Mouse (Mus musculus) skeletal muscle tissue, postnatal 0 days (tissue): ENCODE results near the gene Gm10100. TPM values are rescaled to one million over a fixed set of nuclear protein-coding genes. Genes with fewer than 3 reads are reported as not detected.

Experiments
- polyA plus RNA-seq: library from polyadenylated mRNA; unstranded; fragments of >200 nt; fragmentation: Nextera tagmentation; extraction: Ambion mirVana; gene quantifications from 2 replicates; pipeline ENCODE4 v1.2.1, GENCODE M21; 2015

Gm10100 gene
- polyA plus RNA-seq: not detected in 2 replicates

GRCm38 (mm10) chr10:77726186-77726585, at the start of gene Gm10100:
Gene Gm10100 (plus strand): TSS chr10:77726486.

GRCm38 (mm10) chr10:77685895-77686664, 40.2 kb upstream of the Gm10100 start, which contains the start of gene Tspear:
Gene Tspear (plus strand): TSS chr10:77686569.

GRCm38 (mm10) chr10:77690356-77690807, 35.9 kb upstream of the Gm10100 start, which contains the start of gene Gm19402:
Gene Gm19402 (minus strand): TSS chr10:77690757.

GRCm38 (mm10) chr10:77697133-77697532, 29.2 kb upstream of the Gm10100 start, which contains the start of gene Gm9508:
Gene Gm9508 (minus strand): TSS chr10:77697233.

GRCm38 (mm10) chr10:77706326-77706725, 20.0 kb upstream of the Gm10100 start, which contains the start of gene Gm10272:
Gene Gm10272 (plus strand): TSS chr10:77706626.

GRCm38 (mm10) chr10:77711157-77711556, 15.1 kb upstream of the Gm10100 start, which contains the start of gene Gm10024:
Gene Gm10024 (plus strand): TSS chr10:77711457.

GRCm38 (mm10) chr10:77715507-77715906, 10.8 kb upstream of the Gm10100 start, which contains the start of gene Gm10142:
Gene Gm10142 (plus strand): TSS chr10:77715807.

GRCm38 (mm10) chr10:77720299-77720698, 6.0 kb upstream of the Gm10100 start, which contains the start of gene Krtap12-1:
Gene Krtap12-1 (plus strand): TSS chr10:77720599.

GRCm38 (mm10) chr10:77741924-77742688, 15.8 kb downstream of the Gm10100 start, which contains the start of gene Gm18596:
Gene Gm18596 (minus strand): TSS chr10:77742638.

GRCm38 (mm10) chr10:77751254-77751653, 25.0 kb downstream of the Gm10100 start, which contains the start of gene Gm9736:
Gene Gm9736 (minus strand): TSS chr10:77751354.

GRCm38 (mm10) chr10:77759582-77759981, 33.3 kb downstream of the Gm10100 start, which contains the start of gene Gm3233:
Gene Gm3233 (minus strand): TSS chr10:77759682.

GRCm38 (mm10) chr10:77771225-77771624, 44.9 kb downstream of the Gm10100 start, which contains the start of gene Gm3238:
Gene Gm3238 (minus strand): TSS chr10:77771325.

Other genes starting within 250 kb of the Gm10100 start
- 13.1 and 15.7 TPM in 2 replicates for gene Fam207a, start 210.7 kb upstream of the Gm10100 start, polyA plus RNA-seq
- 1.6 and 1.8 TPM in 2 replicates for gene Itgb2, start 196.2 kb upstream of the Gm10100 start, polyA plus RNA-seq
- gene Pttg1ip, start 144.8 kb upstream of the Gm10100 start, polyA plus RNA-seq: 79.3 and 92.3 TPM in 2 replicates
- gene Sumo3, start 120.4 kb upstream of the Gm10100 start, polyA plus RNA-seq: 133 and 146 TPM in 2 replicates
- 5.2 and 11.3 TPM in 2 replicates for gene Gm49325, start 120.3 kb upstream of the Gm10100 start, polyA plus RNA-seq
- gene Ube2g2, start 104.2 kb upstream of the Gm10100 start, polyA plus RNA-seq: 112 and 114 TPM in 2 replicates
- gene Tspear, start 39.9 kb upstream of the Gm10100 start, polyA plus RNA-seq: 0.07 TPM in 1 of 2 replicates, not detected in the other
- not detected in 2 replicates for gene Gm19402, start 35.7 kb upstream of the Gm10100 start, polyA plus RNA-seq
- gene Gm9508, start 29.3 kb upstream of the Gm10100 start, polyA plus RNA-seq: not detected in 2 replicates
- gene Gm10272, start 19.9 kb upstream of the Gm10100 start, polyA plus RNA-seq: not detected in 2 replicates
- gene Gm10024, start 15.0 kb upstream of the Gm10100 start, polyA plus RNA-seq: not detected in 2 replicates
- not detected in 2 replicates for gene Gm10142, start 10.7 kb upstream of the Gm10100 start, polyA plus RNA-seq
- gene Krtap12-1, start 5.9 kb upstream of the Gm10100 start, polyA plus RNA-seq: not detected in 2 replicates
- gene Gm18596, start 16.2 kb downstream of the Gm10100 start, polyA plus RNA-seq: not detected in 2 replicates
- gene Gm9736, start 24.9 kb downstream of the Gm10100 start, polyA plus RNA-seq: not detected in 2 replicates
- gene Gm3233, start 33.2 kb downstream of the Gm10100 start, polyA plus RNA-seq: not detected in 2 replicates
- gene Gm3238, start 44.8 kb downstream of the Gm10100 start, polyA plus RNA-seq: not detected in 2 replicates
- not detected in 2 replicates for gene Gm7138, start 50.5 kb downstream of the Gm10100 start, polyA plus RNA-seq
- gene Gm3250, start 56.1 kb downstream of the Gm10100 start, polyA plus RNA-seq: not detected in 2 replicates
- not detected in 2 replicates for gene Gm7137, start 61.7 kb downstream of the Gm10100 start, polyA plus RNA-seq
- not detected in 2 replicates for gene Gm9639, start 68.6 kb downstream of the Gm10100 start, polyA plus RNA-seq
- gene Gm19668, start 72.6 kb downstream of the Gm10100 start, polyA plus RNA-seq: not detected in 2 replicates
- gene Gm9507, start 85.4 kb downstream of the Gm10100 start, polyA plus RNA-seq: not detected in 2 replicates
- not detected in 2 replicates for gene Gm2696, start 88.2 kb downstream of the Gm10100 start, polyA plus RNA-seq
- gene Krtap10-4, start 100.6 kb downstream of the Gm10100 start, polyA plus RNA-seq: not detected in 2 replicates
- gene Krtap10-10, start 109.5 kb downstream of the Gm10100 start, polyA plus RNA-seq: not detected in 2 replicates
- gene Gm36176, start 120.3 kb downstream of the Gm10100 start, polyA plus RNA-seq: not detected in 2 replicates
- not detected in 2 replicates for gene Gm10318, start 126.4 kb downstream of the Gm10100 start, polyA plus RNA-seq
- gene Gm3285, start 135.5 kb downstream of the Gm10100 start, polyA plus RNA-seq: not detected in 2 replicates
- gene Lrrc3, start 176.1 kb downstream of the Gm10100 start, polyA plus RNA-seq: 0.61 and 0.74 TPM in 2 replicates
- 0.33 and 0.35 TPM in 2 replicates for gene Trpm2, start 244.1 kb downstream of the Gm10100 start, polyA plus RNA-seq